Mouse (Mus musculus): Measurements from ENCODE around the gene Tle3.

- TF ChIP-seq POLR2A (IDR thresholded peaks at IDR 0.05; ENCODE audit: borderline replicate concordance, extremely low read depth, insufficient read depth, insufficient read length, poor library complexity, severe bottlenecking) (no peak), CTCF (IDR thresholded peaks at IDR 0.05; ENCODE audit: borderline replicate concordance, extremely low read depth, insufficient read depth, insufficient read length) (no peak)
Observed at GRCm38 (mm10) chr9:61376650-61377049, 4.5 kb downstream of the Tle3 start.

All from brain, embryonic 14.5 days (tissue).